Mouse (Mus musculus) G1E (cell line): ENCODE measurements around the gene Dmbx1.

Experiments used
- CTCF ChIP-seq: IDR thresholded peaks from 2 replicates; pipeline ENCODE4 v1.5.1; 2012; ENCODE audit warnings: low read depth, low read length, inconsistent platforms, mixed read lengths
- GATA1 ChIP-seq: IDR thresholded peaks from 2 replicates; pipeline ENCODE4 v1.6.1; 2012; ENCODE audit warnings: borderline replicate concordance, low read length, inconsistent platforms, mixed read lengths

- TF ChIP-seq CTCF (no peak), GATA1 (no peak)
These were observed 31.7 kb downstream of the Dmbx1 start for GRCm38 (mm10) chr4:115907994-115908393.
